In the genomic region with DNA sequence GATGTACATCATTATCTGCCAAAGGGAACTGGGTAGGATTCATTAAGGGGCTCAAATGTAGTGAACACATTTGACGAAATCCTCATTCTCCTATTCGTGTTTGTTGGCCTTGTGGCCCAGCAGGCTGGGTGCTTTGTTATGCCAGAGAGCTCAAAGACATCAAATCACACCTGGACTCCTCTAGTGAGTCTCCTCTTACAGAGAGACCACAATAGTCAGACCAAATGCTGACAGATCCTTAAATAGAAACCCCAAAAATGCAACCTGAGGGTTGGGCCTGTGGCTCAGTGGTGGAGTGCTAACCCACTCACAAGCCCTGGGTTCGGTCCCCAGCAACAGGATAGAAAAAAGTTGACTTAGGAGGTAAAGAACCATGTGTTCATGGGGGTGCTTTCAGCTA, we compare ENCODE assay signal across 15 mouse cellular contexts.
"Had no signal": no experiment of that assay in that cellular context is flagged by ENCODE, and none has a peak within 500 bp of the region (broad histone marks: within the 10 kb centered on the region; RNA-seq: fewer than 3 reads in every experiment).

No protein-coding gene starts in this region.

- DNase-seq: kidney, postnatal 10 days; kidney, postnatal 4 days; liver; liver, embryonic 13.5 days; liver, postnatal 0 days; lung, postnatal 14 days; right cerebral cortex, postnatal 25 days; thymus, postnatal 14 days had no signal

- H3K9ac ChIP-seq: limb, embryonic 12.5 days; liver, embryonic 13.5 days; liver, postnatal 0 days; lung, embryonic 15.5 days; midbrain, embryonic 15.5 days; neural tube, embryonic 13.5 days had no signal

- H3K4me3 ChIP-seq: layer of hippocampus, adult 2 months; limb, embryonic 12.5 days; liver, embryonic 13.5 days; lung, embryonic 15.5 days; megakaryocyte, embryonic 14.5 days; midbrain, embryonic 15.5 days; neural tube, embryonic 13.5 days had no signal

- ATAC-seq: liver, postnatal 0 days; midbrain, embryonic 15.5 days had no signal

- H3K36me3 ChIP-seq: limb, embryonic 12.5 days; liver, embryonic 13.5 days; lung, embryonic 15.5 days; midbrain, embryonic 15.5 days; neural tube, embryonic 13.5 days had no signal

- H3K27me3 ChIP-seq: limb, embryonic 12.5 days; liver, embryonic 13.5 days; lung, embryonic 15.5 days; megakaryocyte, embryonic 14.5 days; midbrain, embryonic 15.5 days; neural tube, embryonic 13.5 days had no signal

- H3K9me3 ChIP-seq: limb, embryonic 12.5 days; liver, embryonic 13.5 days; lung, embryonic 15.5 days; midbrain, embryonic 15.5 days; neural tube, embryonic 13.5 days had no signal

- H3K4me1 ChIP-seq: limb, embryonic 12.5 days; liver, embryonic 13.5 days; lung, embryonic 15.5 days; midbrain, embryonic 15.5 days; neural tube, embryonic 13.5 days had no signal

- H3K4me2 ChIP-seq: limb, embryonic 12.5 days; liver, embryonic 13.5 days; lung, embryonic 15.5 days; midbrain, embryonic 11.5 days; midbrain, embryonic 15.5 days; neural tube, embryonic 13.5 days had no signal

- H3K27ac ChIP-seq: layer of hippocampus, adult 2 months; limb, embryonic 12.5 days; liver, embryonic 13.5 days; lung, embryonic 15.5 days; midbrain, embryonic 15.5 days; neural tube, embryonic 13.5 days had no signal
